Mouse (Mus musculus): ENCODE measurements around the gene Os9. TPM values are rescaled to one million over a fixed set of nuclear protein-coding genes. Genes with fewer than 3 reads are reported as not detected.

Gene Os9
- polyA plus RNA-seq, 1 experiment from 2014 or later, result 116 TPM

DNA sequence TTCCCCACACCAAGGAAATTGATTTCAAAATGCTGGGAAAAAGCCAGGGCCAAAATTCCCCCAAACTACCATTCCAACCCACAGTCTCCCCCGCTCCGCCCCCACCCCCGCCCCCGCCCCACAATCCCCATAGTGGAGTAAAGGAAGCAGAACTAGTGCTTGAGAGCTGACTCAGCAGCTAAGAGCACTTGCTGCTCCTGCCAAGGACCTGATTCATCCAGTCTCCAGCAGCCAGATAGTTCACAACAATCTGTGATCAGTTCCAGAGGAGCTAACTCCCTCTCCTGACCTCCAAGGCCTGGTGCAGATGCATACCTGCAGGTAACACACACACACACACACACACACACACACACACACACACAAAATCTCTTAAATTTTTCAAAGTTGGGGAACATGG is 8.5 kb upstream of the Os9 start:
- no peak overlapping the region for H3K27ac ChIP-seq (ENCODE audit: low read depth, low read length)
- WGBS, result 69% methylated on average over 4 of the region's 4 CpGs
- no peak overlapping the region for H3K4me3 ChIP-seq (ENCODE audit: low read depth, low read length)
- H3K4me2 ChIP-seq (replicated peaks; ENCODE audit: low read depth), result no peak overlapping the region
- H3K36me3 ChIP-seq (ENCODE audit: control insufficient read depth, insufficient read depth), result no peaks in the 10 kb centered on the region
- no peaks in the 10 kb centered on the region for H3K9me3 ChIP-seq (ENCODE audit: control insufficient read depth)
- H3K4me1 ChIP-seq (replicated peaks; ENCODE audit: control insufficient read depth, insufficient read depth, low read length), result no peaks in the 10 kb centered on the region
- H3K27me3 ChIP-seq (replicated peaks; ENCODE audit: control insufficient read depth, insufficient read depth, low read length), result no peaks in the 10 kb centered on the region
- no peak overlapping the region for H3K9ac ChIP-seq (ENCODE audit: low read depth, low read length)
- no peak for TF ChIP-seq CTCF (IDR thresholded peaks at IDR 0.05; ENCODE audit: low read depth)
- ATAC-seq, result no peak

GRCm38 (mm10) chr10:127127711-127128279 is 6.9 kb upstream of the Os9 start:
- H3K9me3 ChIP-seq (ENCODE audit: control insufficient read depth), result no peaks in the 10 kb centered on the region
- no peak overlapping the region for H3K4me2 ChIP-seq (replicated peaks; ENCODE audit: low read depth)
- H3K27me3 ChIP-seq (replicated peaks; ENCODE audit: control insufficient read depth, insufficient read depth, low read length), result no peaks in the 10 kb centered on the region
- 75% methylated on average over 7 of the region's 7 CpGs for WGBS
- no peak overlapping the region for H3K4me3 ChIP-seq (ENCODE audit: low read depth, low read length)
- H3K36me3 ChIP-seq (ENCODE audit: control insufficient read depth, insufficient read depth), result no peaks in the 10 kb centered on the region
- no peak for ATAC-seq
- H3K9ac ChIP-seq (ENCODE audit: low read depth, low read length), result no peak overlapping the region
- H3K4me1 ChIP-seq (replicated peaks; ENCODE audit: control insufficient read depth, insufficient read depth, low read length), result no peaks in the 10 kb centered on the region
- no peak for TF ChIP-seq CTCF (IDR thresholded peaks at IDR 0.05; ENCODE audit: low read depth)
- H3K27ac ChIP-seq (ENCODE audit: low read depth, low read length), result no peak overlapping the region

DNA sequence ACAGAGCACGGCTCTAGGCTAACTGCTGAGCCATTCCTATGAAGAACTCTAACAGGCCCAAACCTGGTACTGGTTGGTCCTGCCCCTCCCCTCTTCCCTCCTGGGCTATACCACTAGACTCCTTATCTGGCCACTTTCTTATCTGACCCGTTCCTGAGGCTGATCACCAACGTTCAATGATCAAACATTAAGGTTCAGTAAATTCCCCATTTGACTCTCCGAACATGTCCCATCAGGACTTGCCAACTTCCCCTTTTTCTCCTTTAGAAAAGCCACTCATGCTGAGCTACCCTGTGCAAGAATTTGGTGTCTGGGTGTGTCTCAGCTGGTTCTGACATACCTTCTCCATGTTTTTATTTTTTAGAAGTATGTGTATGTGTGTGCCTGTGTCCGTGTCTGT is 5.6 kb upstream of the Os9 start:
- H3K4me2 ChIP-seq (replicated peaks; ENCODE audit: low read depth), result no peak overlapping the region
- no peaks in the 10 kb centered on the region for H3K9me3 ChIP-seq (ENCODE audit: control insufficient read depth)
- H3K27me3 ChIP-seq (replicated peaks; ENCODE audit: control insufficient read depth, insufficient read depth, low read length), result no peaks in the 10 kb centered on the region
- TF ChIP-seq CTCF (IDR thresholded peaks at IDR 0.05; ENCODE audit: low read depth), result no peak
- H3K4me3 ChIP-seq (ENCODE audit: low read depth, low read length), result no peak overlapping the region
- no peaks in the 10 kb centered on the region for H3K36me3 ChIP-seq (ENCODE audit: control insufficient read depth, insufficient read depth)
- H3K9ac ChIP-seq (ENCODE audit: low read depth, low read length), result no peak overlapping the region
- no peak for ATAC-seq
- no peak overlapping the region for H3K27ac ChIP-seq (ENCODE audit: low read depth, low read length)
- no peaks in the 10 kb centered on the region for H3K4me1 ChIP-seq (replicated peaks; ENCODE audit: control insufficient read depth, insufficient read depth, low read length)
- 59% methylated on average over 5 of the region's 5 CpGs for WGBS

- no peak overlapping the region for H3K27ac ChIP-seq (ENCODE audit: low read depth, low read length)
- ATAC-seq, result no peak
- no peaks in the 10 kb centered on the region for H3K36me3 ChIP-seq (ENCODE audit: control insufficient read depth, insufficient read depth)
- no peaks in the 10 kb centered on the region for H3K4me1 ChIP-seq (replicated peaks; ENCODE audit: control insufficient read depth, insufficient read depth, low read length)
- no peaks in the 10 kb centered on the region for H3K9me3 ChIP-seq (ENCODE audit: control insufficient read depth)
- WGBS, result 67% methylated on average over 9 of the region's 9 CpGs
- no peak overlapping the region for H3K4me3 ChIP-seq (ENCODE audit: low read depth, low read length)
- no peak overlapping the region for H3K4me2 ChIP-seq (replicated peaks; ENCODE audit: low read depth)
- peak; percentile 80 for TF ChIP-seq CTCF (IDR thresholded peaks at IDR 0.05; ENCODE audit: low read depth)
- H3K9ac ChIP-seq (ENCODE audit: low read depth, low read length), result no peak overlapping the region
- no peaks in the 10 kb centered on the region for H3K27me3 ChIP-seq (replicated peaks; ENCODE audit: control insufficient read depth, insufficient read depth, low read length)
These were observed 4.5 kb upstream of the Os9 start for GRCm38 (mm10) chr10:127125210-127126001.

DNA sequence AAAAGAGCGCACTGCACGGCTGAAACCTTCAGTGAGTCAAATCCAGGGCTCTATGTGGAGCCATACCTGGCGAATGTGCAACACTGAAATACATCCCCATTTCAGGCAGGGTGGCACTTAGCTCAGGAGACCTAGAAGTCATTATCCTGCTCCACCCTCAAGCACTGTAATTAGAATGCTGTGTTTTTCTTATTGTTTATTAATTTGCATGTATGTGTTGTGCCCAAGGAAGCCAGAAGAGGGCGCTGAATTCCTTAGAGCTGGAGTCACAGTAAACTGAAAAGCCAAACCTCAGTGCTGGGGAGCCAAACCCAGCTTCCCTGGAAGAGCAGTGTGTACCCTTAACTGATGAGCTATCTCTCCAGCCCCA is 2.5 kb upstream of the Os9 start:
- H3K27ac ChIP-seq (ENCODE audit: low read depth, low read length), result no peak overlapping the region
- TF ChIP-seq CTCF (IDR thresholded peaks at IDR 0.05; ENCODE audit: low read depth), result peak; percentile 82
- WGBS, result 11% methylated on average over 4 of the region's 4 CpGs
- peak overlapping the region; percentile 62 for H3K4me2 ChIP-seq (replicated peaks; ENCODE audit: low read depth)
- peaks cover 9% of the 10 kb centered on the region for H3K36me3 ChIP-seq (ENCODE audit: control insufficient read depth, insufficient read depth)
- ATAC-seq, result no peak
- no peaks in the 10 kb centered on the region for H3K4me1 ChIP-seq (replicated peaks; ENCODE audit: control insufficient read depth, insufficient read depth, low read length)
- no peaks in the 10 kb centered on the region for H3K27me3 ChIP-seq (replicated peaks; ENCODE audit: control insufficient read depth, insufficient read depth, low read length)
- no peak overlapping the region for H3K9ac ChIP-seq (ENCODE audit: low read depth, low read length)
- H3K9me3 ChIP-seq (ENCODE audit: control insufficient read depth), result no peaks in the 10 kb centered on the region
- peak overlapping the region; percentile 23 for H3K4me3 ChIP-seq (ENCODE audit: low read depth, low read length)

- H3K9me3 ChIP-seq (ENCODE audit: control insufficient read depth), result no peaks in the 10 kb centered on the region
- ATAC-seq, result no peak
- H3K4me2 ChIP-seq (replicated peaks; ENCODE audit: low read depth), result peak overlapping the region; percentile 62
- no peak overlapping the region for H3K9ac ChIP-seq (ENCODE audit: low read depth, low read length)
- no peaks in the 10 kb centered on the region for H3K27me3 ChIP-seq (replicated peaks; ENCODE audit: control insufficient read depth, insufficient read depth, low read length)
- no peaks in the 10 kb centered on the region for H3K4me1 ChIP-seq (replicated peaks; ENCODE audit: control insufficient read depth, insufficient read depth, low read length)
- no peak for TF ChIP-seq CTCF (IDR thresholded peaks at IDR 0.05; ENCODE audit: low read depth)
- H3K4me3 ChIP-seq (ENCODE audit: low read depth, low read length), result peak overlapping the region; percentile 23
- H3K36me3 ChIP-seq (ENCODE audit: control insufficient read depth, insufficient read depth), result peaks cover 14% of the 10 kb centered on the region
- WGBS, result 12% methylated on average over 13 of the region's 13 CpGs
- H3K27ac ChIP-seq (ENCODE audit: low read depth, low read length), result no peak overlapping the region
These were observed 2.0 kb upstream of the Os9 start for GRCm38 (mm10) chr10:127122784-127123435.

Data from intestine, postnatal 0 days (tissue).